Mouse (Mus musculus): ENCODE measurements around the gene Zbtb43. TPM values are rescaled to one million over a fixed set of nuclear protein-coding genes. Genes with fewer than 3 reads are reported as not detected.

Gene Zbtb43
- total and polyA plus RNA-seq, 3 experiments, result 8.5 to 10.9 (median 8.9) TPM

GRCm38 (mm10) chr2:33455350-33455749 lies 13.0 kb downstream of the Zbtb43 start:
- peaks cover 0 to 28% of the 10 kb centered on the region in 2 experiments; a peak in 2 of 4 replicates for H3K4me1 ChIP-seq (ENCODE audit: control insufficient read depth in 1 of 2, insufficient read depth in 2 of 2)
- no peak overlapping the region for H3K27ac ChIP-seq (ENCODE audit: insufficient read depth, low read depth)
- H3K36me3 ChIP-seq (replicated peaks in 1 of 2; ENCODE audit: control insufficient read depth in 1 of 2, insufficient read depth in 1 of 2, low read length in 1 of 2), result peaks cover 53 to 89% of the 10 kb centered on the region in 2 experiments
- in situ Hi-C loops (cut with MboI; ENCODE audit: low pct_ligation_motif_present, low pct_unique_long_range_greater_than_20kb, low sequenced_read_pairs) (no loop called here), dilution Hi-C loops (cut with MboI; ENCODE audit: extremely low pct_ligation_motif_present, extremely low pct_unique_long_range_greater_than_20kb, low sequenced_read_pairs) (no loop called here)
- no peak overlapping the region for H3K4me3 ChIP-seq (replicated peaks in 1 of 3; ENCODE audit: low read depth in 2 of 3, low read length in 2 of 3, poor library complexity in 1 of 3)
- H3K9ac ChIP-seq (ENCODE audit: insufficient read depth, low read depth), result no peak overlapping the region
- no peak overlapping the region for H3K4me2 ChIP-seq (ENCODE audit: insufficient read depth, low read depth, poor library complexity, severe bottlenecking)
- no peaks in the 10 kb centered on the region; the same call in none of the 2 replicates for H3K79me2 ChIP-seq (replicated peaks; ENCODE audit: control insufficient read depth, extremely low read depth, insufficient read depth, poor library complexity, severe bottlenecking)
- no peaks in the 10 kb centered on the region for H3K9me3 ChIP-seq (replicated peaks; ENCODE audit: low read length)
- TF ChIP-seq BHLHE40 (IDR thresholded peaks at IDR 0.05; ENCODE audit: low read depth, low read length), result no peak
- no peak for TF ChIP-seq POLR2AphosphoS2 (IDR thresholded peaks at IDR 0.05; ENCODE audit: low read depth, low read length)
- TF ChIP-seq MAZ (IDR thresholded peaks at IDR 0.05; ENCODE audit: low read depth, low read length), result no peak
- TF ChIP-seq MAFK (IDR thresholded peaks at IDR 0.05; ENCODE audit: insufficient replicate concordance, low read length), result no peak
- TF ChIP-seq USF2 (conservative IDR thresholded peaks at IDR 0.05; ENCODE audit: low read depth, low read length), result no peak
- no peak for TF ChIP-seq MYC (IDR thresholded peaks at IDR 0.05; ENCODE audit: low read depth, low read length)
- TF ChIP-seq KAT2A (IDR thresholded peaks at IDR 0.05; ENCODE audit: insufficient replicate concordance, low read length), result no peak
- TF ChIP-seq CHD1 (IDR thresholded peaks at IDR 0.05; ENCODE audit: low read depth, low read length), result no peak
- no peak for TF ChIP-seq ELF1 (IDR thresholded peaks at IDR 0.05; ENCODE audit: low read depth, low read length)
- no peak for TF ChIP-seq MAX (IDR thresholded peaks at IDR 0.05; ENCODE audit: low read length)
- no peak for TF ChIP-seq SIN3A (IDR thresholded peaks at IDR 0.05; ENCODE audit: low read length)
- TF ChIP-seq MXI1 (IDR thresholded peaks at IDR 0.05; ENCODE audit: low read depth, low read length), result no peak
- no peak for DNase-seq (ENCODE audit: extremely low read depth)
- H3K27me3 ChIP-seq (replicated peaks), result no peaks in the 10 kb centered on the region

- H3K27ac ChIP-seq (ENCODE audit: insufficient read depth, low read depth), result no peak overlapping the region
- no peaks in the 10 kb centered on the region for H3K9me3 ChIP-seq (replicated peaks; ENCODE audit: low read length)
- dilution Hi-C loops (cut with MboI; ENCODE audit: extremely low pct_ligation_motif_present, extremely low pct_unique_long_range_greater_than_20kb, low sequenced_read_pairs), result no loop called here
- no peaks in the 10 kb centered on the region for H3K27me3 ChIP-seq (replicated peaks)
- in situ Hi-C loops (cut with MboI; ENCODE audit: low pct_ligation_motif_present, low pct_unique_long_range_greater_than_20kb, low sequenced_read_pairs), result no loop called here
- H3K4me2 ChIP-seq (ENCODE audit: insufficient read depth, low read depth, poor library complexity, severe bottlenecking), result no peak overlapping the region
- no peak for DNase-seq (ENCODE audit: extremely low read depth)
- H3K9ac ChIP-seq (ENCODE audit: insufficient read depth, low read depth), result no peak overlapping the region
- H3K36me3 ChIP-seq (replicated peaks in 1 of 2; ENCODE audit: control insufficient read depth in 1 of 2, insufficient read depth in 1 of 2, low read length in 1 of 2), result peaks cover 52 to 88% of the 10 kb centered on the region in 2 experiments
- H3K4me3 ChIP-seq (replicated peaks in 1 of 3; ENCODE audit: low read depth in 2 of 3, low read length in 2 of 3, poor library complexity in 1 of 3), result no peak overlapping the region
- TF ChIP-seq USF1 (IDR thresholded peaks at IDR 0.05; ENCODE audit: low read depth, low read length) (no peak), EP300 (IDR thresholded peaks at IDR 0.05; ENCODE audit: low read length) (no peak), NELFE (IDR thresholded peaks at IDR 0.05; ENCODE audit: low read depth, low read length) (no peak), GABPA (IDR thresholded peaks at IDR 0.05; ENCODE audit: insufficient replicate concordance, low read depth, low read length) (no peak), SMC3 (IDR thresholded peaks at IDR 0.05; ENCODE audit: low read depth, low read length) (no peak), ZMIZ1 (IDR thresholded peaks at IDR 0.05; ENCODE audit: low read depth, low read length) (no peak), CTCF (conservative IDR thresholded peaks at IDR 0.05 in 1 of 2, IDR thresholded peaks at IDR 0.05 in 1 of 2; ENCODE audit: low read depth in 2 of 2, low read length in 2 of 2) (no peak), IRF4 (IDR thresholded peaks at IDR 0.05; ENCODE audit: low read depth, low read length) (no peak), BHLHE40 (IDR thresholded peaks at IDR 0.05; ENCODE audit: low read depth, low read length) (no peak), ZC3H11A (IDR thresholded peaks at IDR 0.05; ENCODE audit: low read depth, low read length) (no peak), CHD2 (IDR thresholded peaks at IDR 0.05; ENCODE audit: low read length) (no peak), SIN3A (IDR thresholded peaks at IDR 0.05; ENCODE audit: low read length) (no peak), ZNF384 (IDR thresholded peaks at IDR 0.05; ENCODE audit: low read depth, low read length) (no peak), RAD21 (IDR thresholded peaks at IDR 0.05; ENCODE audit: low read depth, low read length) (no peak), TBP (conservative IDR thresholded peaks at IDR 0.05; ENCODE audit: low read depth, low read length) (no peak), ZKSCAN1 (IDR thresholded peaks at IDR 0.05; ENCODE audit: borderline replicate concordance, low read depth, low read length) (no peak), NRF1 (IDR thresholded peaks at IDR 0.05; ENCODE audit: low read depth, low read length) (no peak), HCFC1 (IDR thresholded peaks at IDR 0.05; ENCODE audit: low read depth, low read length) (no peak), ELF1 (IDR thresholded peaks at IDR 0.05; ENCODE audit: low read depth, low read length) (no peak)
- H3K4me1 ChIP-seq (ENCODE audit: control insufficient read depth in 1 of 2, insufficient read depth in 2 of 2), result peaks cover 0 to 28% of the 10 kb centered on the region in 2 experiments; a peak in 2 of 4 replicates
- no peaks in the 10 kb centered on the region; the same call in 1 of the 2 replicates for H3K79me2 ChIP-seq (replicated peaks; ENCODE audit: control insufficient read depth, extremely low read depth, insufficient read depth, poor library complexity, severe bottlenecking)
These were observed 13.5 kb downstream of the Zbtb43 start for GRCm38 (mm10) chr2:33454816-33455215.
